Mouse (Mus musculus): ENCODE data around the gene Tlk1. TPM values are rescaled to one million over a fixed set of nuclear protein-coding genes. Genes with fewer than 3 reads are reported as not detected.

Gene Tlk1
- polyA plus RNA-seq, 1 experiment from 2014 or later, result 20.2 TPM

DNA sequence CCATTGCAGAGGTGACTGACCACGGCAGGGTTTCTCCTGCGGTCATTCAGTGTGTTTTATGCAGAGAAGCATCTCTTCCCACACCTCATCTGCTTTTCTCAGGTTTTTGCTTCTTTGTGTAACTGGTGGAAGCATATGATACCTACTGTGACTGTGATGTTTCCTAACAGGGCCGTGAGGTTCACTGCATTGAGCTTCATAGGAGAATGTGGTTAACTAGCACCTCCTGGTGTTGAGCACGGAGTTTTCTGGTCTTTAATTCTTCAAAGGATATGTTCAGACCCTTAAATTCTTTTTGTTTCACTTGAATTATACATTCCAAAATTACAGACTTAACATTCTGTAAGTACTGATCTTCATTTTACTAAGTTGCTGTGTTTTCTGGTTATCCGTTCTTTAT lies 161.8 kb downstream of the Tlk1 start:
- Histone ChIP-seq H3K4me2 (ENCODE audit: low read depth, low read length) (no peak overlapping the region; the same call in 1 of the 2 replicates), H3K36me3 (ENCODE audit: control insufficient read depth, insufficient read depth, low read length) (no peaks in the 10 kb centered on the region), H3K9ac (ENCODE audit: low read depth, low read length) (no peak overlapping the region), H3K27ac (ENCODE audit: low read length) (no peak overlapping the region), H3K4me3 (ENCODE audit: low read length) (no peak overlapping the region), H3K9me3 (ENCODE audit: control insufficient read depth, low read length) (no peaks in the 10 kb centered on the region), H3K4me1 (ENCODE audit: control insufficient read depth, insufficient read depth, low read length) (peaks cover 8% of the 10 kb centered on the region), H3K27me3 (replicated peaks; ENCODE audit: control insufficient read depth, insufficient read depth, low read length) (no peaks in the 10 kb centered on the region)
- WGBS, result 78% methylated on average over 5 of the region's 5 CpGs
- ATAC-seq, result no peak

Other genes with a start within 250 kb of the Tlk1 start
- gene Gorasp2, start 164.2 kb downstream of the Tlk1 start, polyA plus RNA-seq (2015; fragmentation: Nextera tagmentation; extraction: Ambion mirVana), result 168 and 169 TPM in 2 replicates
- gene Gm26558, start 163.6 kb downstream of the Tlk1 start, polyA plus RNA-seq (2015; fragmentation: Nextera tagmentation; extraction: Ambion mirVana), result 2.5 and 3.0 TPM in 2 replicates
- 38.9 and 41.5 TPM in 2 replicates for gene Dcaf17, start 229.6 kb upstream of the Tlk1 start, polyA plus RNA-seq (2015; fragmentation: Nextera tagmentation; extraction: Ambion mirVana)
- 13.8 and 15.6 TPM in 2 replicates for gene Mettl8, start 229.9 kb upstream of the Tlk1 start, polyA plus RNA-seq (2015; fragmentation: Nextera tagmentation; extraction: Ambion mirVana)